Mouse (Mus musculus) monocyte, adult 2 months (primary cell): ENCODE results near the gene Cul4b.
A peak's percentile ranks its signal among the peaks of the same experiment; 100 is the strongest.
"Not testable (repeated sequence)": the region's sequence is repeated elsewhere in the genome, so short reads cannot be mapped to it uniquely, and the experiment has no call there.

Experiments used
- DNase-seq, 2 experiments: peaks; one replicate each; pipeline ENCODE4 v3.0.0; 2022; ENCODE audit warnings: low spot score in 2 of 2, low read depth in 1 of 2

Cul4b gene

DNA sequence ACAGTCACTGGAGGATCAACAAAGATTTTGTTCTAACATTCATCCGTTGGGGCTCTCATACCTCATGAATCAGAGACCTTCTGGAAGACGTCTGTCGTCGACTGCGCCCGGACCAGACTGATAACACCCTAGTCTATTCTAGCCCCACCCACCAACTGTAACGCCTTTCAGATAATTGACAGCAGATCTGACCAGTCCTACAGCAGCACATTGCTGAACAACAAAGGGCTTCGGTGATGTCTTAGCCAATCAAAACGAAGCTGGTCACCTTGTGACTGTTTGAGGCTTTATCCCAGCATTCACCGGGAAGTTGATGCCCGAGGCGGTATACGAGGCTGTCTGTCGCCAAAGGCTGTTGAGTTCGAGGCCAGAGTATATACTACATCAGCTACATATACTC, at the start of gene Cul4b:
TSS of gene Cul4b (minus strand) at position 119 of the 400 bp plus-strand sequence.
- DNase-seq = no peak

DNA sequence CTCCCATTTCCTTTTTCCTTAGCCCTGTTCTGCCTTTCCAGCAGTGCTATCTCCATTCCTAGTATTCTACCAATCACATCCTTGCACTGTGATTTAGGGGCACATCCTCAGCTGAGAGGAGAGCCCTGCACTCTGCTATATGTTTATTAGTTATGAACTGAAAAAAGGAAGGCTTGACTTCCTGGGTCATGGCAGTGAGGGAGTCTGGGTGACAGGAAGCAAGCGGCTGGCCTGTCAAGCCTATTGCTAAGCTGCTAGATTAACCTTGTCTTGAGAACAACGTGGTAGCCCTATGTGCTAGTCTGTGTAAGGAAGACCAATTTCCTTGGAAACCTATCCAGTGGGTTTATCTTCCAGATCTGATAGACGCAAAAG, 25.0 kb upstream of the Cul4b start:
- peak in 1 of 2 experiments; percentile 4 for DNase-seq

GRCm38 (mm10) chrX:38600177-38600994, 24.4 kb upstream of the Cul4b start, which contains the start of gene Mcts1:
Mcts1 (plus strand) TSS chrX:38600578.
- DNase-seq = peak; percentile 44 to 52

- no peak for DNase-seq
Observed at GRCm38 (mm10) chrX:38593180-38593889, 17.3 kb upstream of the Cul4b start.

- no peak for DNase-seq
Observed at GRCm38 (mm10) chrX:38591749-38592148, 15.8 kb upstream of the Cul4b start.

DNA sequence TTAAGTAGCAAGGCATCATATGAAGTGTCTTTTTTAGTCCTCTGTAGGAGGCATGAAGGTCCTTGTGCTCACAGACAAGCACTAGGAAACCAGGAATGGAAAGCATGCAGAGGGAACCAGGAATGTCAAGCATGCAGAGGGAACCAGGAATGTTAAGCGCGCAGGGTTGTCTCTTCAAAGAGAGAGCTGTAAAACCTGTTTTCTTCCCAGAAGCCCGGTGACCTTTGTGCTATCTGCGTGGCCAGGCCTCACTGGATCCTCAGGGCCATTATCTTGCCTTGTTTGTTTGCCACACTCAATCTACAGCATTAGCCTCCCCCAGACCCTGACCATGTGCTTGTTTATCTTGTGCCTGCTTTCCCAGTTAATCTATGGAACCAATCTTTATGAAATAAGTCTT, 13.8 kb upstream of the Cul4b start:
- no peak for DNase-seq

DNA sequence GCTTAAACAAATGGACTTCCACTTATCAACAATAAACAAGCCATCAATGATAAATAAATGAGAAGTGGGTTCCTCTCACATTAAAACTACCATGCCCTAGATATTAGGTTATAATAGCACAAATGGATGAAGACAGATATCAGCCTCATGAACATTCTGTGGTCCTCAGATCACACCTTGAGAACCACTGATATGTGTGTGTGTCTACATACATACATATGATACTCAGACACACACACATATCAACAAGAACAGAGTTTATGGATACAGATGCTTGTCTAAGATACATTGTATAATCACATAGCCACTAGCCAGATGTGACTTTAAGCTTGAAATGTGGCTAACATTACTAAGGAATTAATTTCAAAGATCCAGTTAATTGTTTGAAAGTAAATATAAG, 7.3 kb upstream of the Cul4b start:
- no peak for DNase-seq

DNA sequence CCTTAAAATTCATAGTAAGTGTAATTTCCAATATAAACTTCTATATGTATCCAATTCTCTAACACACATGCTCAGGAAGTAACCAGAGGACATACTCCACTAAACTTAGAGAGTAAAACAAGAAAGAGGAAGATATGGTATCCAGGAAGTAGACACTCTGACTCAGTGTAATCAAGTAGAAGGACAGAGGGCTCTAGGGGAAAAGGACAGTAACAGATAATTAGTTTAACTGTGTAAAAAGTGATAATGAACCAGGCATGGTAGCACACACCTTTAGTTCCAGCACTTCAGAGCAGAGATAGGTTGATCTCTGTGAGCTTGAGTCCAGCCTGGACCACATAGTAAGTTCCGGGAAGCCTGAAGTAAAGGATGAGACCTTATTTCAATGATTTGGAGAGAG, 5.1 kb upstream of the Cul4b start:
- DNase-seq = no peak

GRCm38 (mm10) chrX:38566521-38567205, 9.3 kb downstream of the Cul4b start:
- no peak for DNase-seq

GRCm38 (mm10) chrX:38565176-38565542, 10.8 kb downstream of the Cul4b start:
- DNase-seq = no peak

DNA sequence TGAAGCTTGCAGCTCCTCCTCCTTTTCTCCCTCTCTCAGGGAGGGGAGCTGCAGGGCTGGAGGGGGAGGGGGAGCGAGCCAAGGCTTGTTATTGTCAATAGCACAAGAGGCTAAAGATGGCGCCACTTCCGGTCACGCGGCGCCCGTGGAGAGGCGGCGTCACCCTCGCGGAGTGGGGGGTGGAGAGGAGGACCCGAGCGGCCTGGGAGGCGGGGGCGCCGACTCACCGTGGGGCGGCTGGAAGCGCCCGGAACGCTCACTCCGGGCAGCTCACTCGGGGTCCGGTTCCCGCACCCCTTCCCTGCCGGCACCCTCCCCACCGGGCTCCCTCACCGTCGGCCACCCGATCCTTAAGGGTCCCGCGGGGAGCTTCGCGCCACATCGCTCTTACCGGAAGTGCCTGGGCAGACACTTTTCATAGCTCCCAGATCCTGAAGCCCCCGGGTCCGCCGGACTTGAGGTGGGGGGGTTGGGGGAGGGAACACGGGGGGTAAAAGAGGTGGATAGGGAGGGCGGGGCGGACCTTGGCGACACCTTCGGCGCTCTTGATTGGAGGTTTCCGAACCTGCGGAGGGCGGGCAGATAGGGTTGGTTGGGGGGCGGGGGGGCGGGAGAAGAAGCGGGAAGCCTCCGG, 11.3 kb downstream of the Cul4b start:
- peak; percentile 51 to 81 for DNase-seq

- DNase-seq = peak in 1 of 2 experiments; percentile 9
Observed at GRCm38 (mm10) chrX:38563941-38564541, 12.0 kb downstream of the Cul4b start.

DNA sequence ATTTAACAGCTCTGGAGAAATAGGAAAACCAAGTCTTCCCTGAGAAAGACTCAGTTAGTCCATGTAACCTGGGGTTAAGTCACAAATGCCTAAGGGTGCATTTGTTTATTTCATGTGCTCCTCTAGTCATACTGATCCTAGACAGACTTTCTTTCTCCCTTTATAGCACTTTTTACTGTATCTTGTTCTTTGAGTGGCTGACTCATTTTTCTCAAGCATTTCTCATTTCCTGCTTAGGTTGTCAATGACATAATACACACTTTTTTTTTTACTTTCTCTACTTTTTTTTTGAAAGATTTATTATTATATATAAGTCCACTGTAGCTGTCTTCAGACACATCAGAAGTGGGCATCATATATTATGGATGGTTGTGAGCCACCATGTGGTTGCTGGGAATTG, 22.7 kb downstream of the Cul4b start:
- DNase-seq = no peak

DNA sequence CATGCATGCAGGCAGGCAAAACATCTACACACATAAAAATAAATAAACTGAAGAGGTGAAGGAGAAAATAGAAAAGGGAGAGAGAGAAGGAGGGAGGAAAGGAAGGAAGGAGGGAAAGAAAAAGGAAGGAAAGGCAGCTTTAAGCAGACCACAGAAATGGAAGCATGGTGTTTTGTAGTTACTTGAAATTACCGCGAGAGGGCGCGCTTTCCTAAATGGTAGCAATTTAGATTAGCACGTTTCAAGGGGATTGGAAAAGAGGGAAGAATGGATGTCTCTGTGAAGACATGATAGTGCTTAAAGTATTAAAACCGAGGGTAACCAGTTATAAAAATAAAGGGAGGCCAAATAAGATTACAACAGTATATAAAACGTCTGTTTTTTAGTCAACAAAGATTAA, 61.4 kb downstream of the Cul4b start:
- no peak for DNase-seq

DNA sequence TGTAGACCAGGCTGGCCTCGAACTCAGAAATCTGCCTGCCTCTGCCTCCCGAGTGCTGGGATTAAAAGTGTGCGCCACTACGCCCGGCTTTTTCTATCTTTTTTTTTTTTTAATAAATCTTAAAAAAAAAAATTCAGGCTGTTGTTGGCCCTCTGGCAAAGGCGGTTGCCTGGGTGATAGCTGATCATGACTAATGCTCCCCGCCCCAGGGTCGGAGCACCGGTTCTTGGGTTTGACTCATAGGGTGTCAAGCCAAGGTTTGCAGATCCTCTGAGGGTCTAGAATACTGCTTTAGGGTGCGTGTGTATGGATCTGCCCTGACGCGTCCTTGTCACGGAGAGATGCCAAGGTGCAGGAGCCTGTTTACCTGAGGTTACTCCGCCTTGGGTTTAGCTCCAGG, 71.2 kb downstream of the Cul4b start:
- no peak for DNase-seq

DNA sequence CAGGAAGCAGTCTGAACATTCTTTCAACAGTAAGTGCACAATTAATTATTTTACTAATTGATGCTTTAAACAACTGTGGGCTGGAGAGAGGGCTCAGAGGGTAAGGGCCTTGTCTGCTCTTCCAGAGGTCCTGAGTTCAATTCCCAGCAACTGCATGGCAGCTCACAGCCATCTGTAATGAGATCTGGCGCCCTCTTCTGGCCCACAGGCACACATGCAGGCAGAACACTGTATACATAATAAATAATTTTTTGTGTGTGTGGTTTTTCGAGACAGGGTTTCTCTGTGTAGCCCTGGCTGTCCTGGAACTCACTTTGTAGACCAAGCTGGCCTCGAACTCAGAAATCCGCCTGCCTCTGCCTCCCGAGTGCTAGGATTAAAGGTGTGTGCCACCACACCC, 73.8 kb downstream of the Cul4b start:
- DNase-seq = not testable (repeated sequence)

DNA sequence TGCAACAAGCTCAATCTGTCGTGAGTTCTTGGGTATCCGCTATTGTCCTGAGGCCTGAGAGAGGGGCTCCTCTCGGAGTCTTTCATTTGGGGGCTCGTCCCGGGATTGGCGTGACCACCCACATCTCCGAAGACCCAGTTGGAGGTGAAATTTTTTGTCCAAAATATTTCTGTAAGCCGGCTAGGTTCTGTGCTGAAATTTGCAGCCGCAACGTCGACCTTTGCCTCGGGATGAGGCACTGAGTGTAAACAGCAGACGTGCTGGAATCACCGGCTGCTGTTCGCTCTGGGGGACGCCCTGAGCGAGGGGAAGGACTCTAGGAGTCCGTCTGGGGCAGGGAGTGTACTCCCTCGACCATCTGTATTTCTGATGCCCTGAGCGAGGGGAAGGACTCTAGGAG, 90.5 kb downstream of the Cul4b start:
- DNase-seq = not testable (repeated sequence)
